Comparison of ENCODE assay signal across 22 mouse cellular contexts in the genomic region with DNA sequence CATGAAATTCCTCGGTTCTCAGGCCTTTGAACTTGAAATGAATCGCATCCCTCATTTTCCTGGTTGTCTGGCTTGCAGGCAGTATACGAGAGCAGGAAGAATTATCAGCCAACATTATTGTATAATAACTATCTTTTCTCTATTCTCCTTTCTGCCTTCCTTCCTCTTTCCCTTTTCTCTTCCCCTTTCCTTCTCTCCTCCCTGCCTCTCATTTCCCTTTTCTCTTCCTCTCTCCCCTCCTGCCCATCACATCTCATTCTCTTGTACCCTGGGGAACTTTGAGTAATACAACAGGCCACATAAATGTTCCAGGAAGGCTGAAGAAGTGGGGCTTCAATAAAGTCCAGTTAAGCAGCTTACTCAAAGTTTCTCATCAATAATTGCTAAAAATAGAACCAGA.
DNase-seq lines count a peak whose midpoint lies in the region; ATAC-seq and TF ChIP-seq lines count a peak whose summit lies in the region.
"Had no signal": no experiment of that assay in that cellular context is flagged by ENCODE, and none has a peak within 500 bp of the region (broad histone marks: within the 10 kb centered on the region; RNA-seq: fewer than 3 reads in every experiment).

No protein-coding gene starts in this region.

- no peaks in the 10 kb centered on the region for H3K4me1 ChIP-seq in hindbrain, embryonic 10.5 days (replicated peaks)
- H3K4me1 ChIP-seq: embryonic facial prominence, embryonic 12.5 days; forebrain, embryonic 13.5 days; forebrain, embryonic 15.5 days had no signal

- H3K9me3 ChIP-seq in hindbrain, embryonic 10.5 days: no peaks in the 10 kb centered on the region
- H3K9me3 ChIP-seq: embryonic facial prominence, embryonic 10.5 days; embryonic facial prominence, embryonic 12.5 days; forebrain, embryonic 13.5 days; forebrain, embryonic 15.5 days; G1E had no signal

- 0 out of 2 replicates have a peak, but pooled peaks have one; percentile 39 for ATAC-seq in common myeloid progenitor, adult 5-6 weeks (replicated peaks; ENCODE audit: low read depth, poor library complexity, severe bottlenecking)
- ATAC-seq in megakaryocyte, adult 5-6 weeks (ENCODE audit: poor library complexity, severe bottlenecking): peak; percentile 88
- ATAC-seq: activated CD4-positive, CD25-positive, alpha-beta regulatory T cell, adult 4 months; forebrain, embryonic 13.5 days; forebrain, embryonic 15.5 days; forebrain, postnatal 0 days; Patski had no signal

- intact Hi-C loops in left cerebral cortex, adult 2 months (cut with DNase I): no loop called here

- WGBS in hindbrain, embryonic 10.5 days: 81% methylated on average over 3 of the region's 3 CpGs

- H3K36me3 ChIP-seq in hindbrain, embryonic 10.5 days: no peaks in the 10 kb centered on the region
- H3K36me3 ChIP-seq: embryonic facial prominence, embryonic 10.5 days; embryonic facial prominence, embryonic 12.5 days; forebrain, embryonic 15.5 days; G1E had no signal

- H3K27ac ChIP-seq in left cerebral cortex, adult 2 months: no peak overlapping the region
- H3K27ac ChIP-seq in hindbrain, embryonic 10.5 days: no peak overlapping the region
- H3K27ac ChIP-seq: embryonic facial prominence, embryonic 10.5 days; embryonic facial prominence, embryonic 12.5 days; forebrain, embryonic 13.5 days; forebrain, embryonic 15.5 days had no signal

- no peaks in the 10 kb centered on the region for H3K27me3 ChIP-seq in hindbrain, embryonic 10.5 days (ENCODE audit: insufficient read depth, poor library complexity, severe bottlenecking)
- H3K27me3 ChIP-seq: embryonic facial prominence, embryonic 12.5 days; forebrain, embryonic 13.5 days; forebrain, embryonic 15.5 days; Patski had no signal

- DNase-seq in left cerebral cortex, adult 2 months (ENCODE audit: extremely low spot score in 1 of 2, low spot score in 2 of 2): no peak
- DNase-seq in hindbrain, embryonic 10.5 days (ENCODE audit: low spot score): no peak
- DNase-seq in gastrocnemius, postnatal 10 days: no peak
- DNase-seq: adrenal gland, adult 8-10 months; adrenal gland, postnatal 14 days; adrenal gland, postnatal 36 days; cerebellum, adult 11 months; cerebellum, adult 18-20 months; cerebellum, adult 8-10 months; cerebellum, adult 9-11 months; cerebellum, postnatal 14 days; cerebellum, postnatal 36 days; forebrain, postnatal 0 days had no signal

- no peak for TF ChIP-seq CTCF in left cerebral cortex, adult 2 months (IDR thresholded peaks at IDR 0.05)

- H3K4me3 ChIP-seq in left cerebral cortex, adult 2 months: no peak overlapping the region
- no peak overlapping the region for H3K4me3 ChIP-seq in hindbrain, embryonic 10.5 days
- H3K4me3 ChIP-seq: embryonic facial prominence, embryonic 10.5 days; embryonic facial prominence, embryonic 12.5 days; forebrain, embryonic 13.5 days; forebrain, embryonic 15.5 days had no signal
